Mouse (Mus musculus): ENCODE measurements around the gene Vamp5.

The Vamp5 gene

DNA sequence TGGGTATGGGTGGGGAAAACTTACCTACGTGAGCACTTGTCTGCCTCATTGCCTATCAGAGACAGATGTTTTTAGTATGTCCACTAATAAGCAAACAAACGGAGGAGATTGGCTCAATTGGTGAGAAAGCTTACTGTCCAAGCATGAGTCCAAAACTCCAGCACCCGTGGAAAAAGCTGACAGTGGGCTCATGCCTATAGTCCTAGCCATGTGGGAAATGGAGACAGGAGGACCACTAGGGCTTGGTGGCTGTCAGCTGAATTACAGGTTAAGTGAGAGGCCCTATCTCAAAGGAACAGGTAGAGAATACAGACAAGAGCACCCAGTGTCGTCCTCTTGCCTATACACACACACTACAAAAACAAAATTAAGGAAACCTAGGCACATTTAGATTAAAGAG, 34.0 kb downstream of the Vamp5 start:
- DNase-seq (ENCODE audit: extremely low spot score, low spot score) = no peak

DNA sequence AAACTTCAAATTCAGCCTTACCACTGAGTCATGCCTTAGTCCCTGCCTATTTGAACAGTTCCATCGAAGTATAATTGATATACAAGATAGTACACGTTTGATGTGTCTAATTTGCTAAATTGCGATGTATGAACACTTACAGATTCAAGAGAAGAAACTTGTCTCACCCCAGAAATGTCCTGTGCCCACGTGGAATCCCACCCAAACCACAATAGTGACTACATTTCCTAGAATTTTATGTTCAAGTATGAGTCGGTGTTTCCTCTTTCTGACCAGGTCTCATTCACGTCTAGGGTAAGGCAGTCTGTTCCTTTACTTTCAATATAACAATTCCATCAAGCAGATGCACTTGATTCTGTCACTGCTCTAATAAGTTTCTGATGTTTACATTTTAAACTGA, 34.6 kb downstream of the Vamp5 start:
- no peak for DNase-seq (ENCODE audit: extremely low spot score, low spot score)

DNA sequence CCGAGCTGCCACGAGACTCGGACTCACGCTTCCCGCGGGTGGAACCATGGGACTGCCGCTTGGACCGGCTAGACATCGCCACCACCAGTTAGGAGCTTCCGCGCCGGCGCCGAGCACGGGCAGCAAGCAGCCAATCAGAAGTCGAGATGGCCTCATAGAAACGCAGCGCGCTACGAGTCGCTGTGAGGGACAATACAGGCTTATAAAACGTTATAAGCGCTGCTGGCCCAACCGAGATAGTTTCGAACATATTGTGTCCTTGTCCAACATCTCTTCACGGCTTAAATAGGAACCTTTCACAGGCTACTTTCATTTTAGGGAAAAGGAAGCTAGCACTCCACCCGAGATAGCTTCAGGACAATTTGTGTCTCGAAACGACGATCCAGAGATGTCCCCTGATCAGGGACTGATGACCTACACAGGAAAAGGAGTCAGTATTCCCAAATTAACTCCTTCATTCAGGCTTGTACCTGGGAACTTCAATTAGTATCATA, 35.1 kb downstream of the Vamp5 start, which contains the start of gene Usp39:
Gene Usp39, minus strand, starts transcription at position 111 of the 494 bp plus-strand sequence.
- peak; percentile 91 for DNase-seq (ENCODE audit: extremely low spot score, low spot score)

DNA sequence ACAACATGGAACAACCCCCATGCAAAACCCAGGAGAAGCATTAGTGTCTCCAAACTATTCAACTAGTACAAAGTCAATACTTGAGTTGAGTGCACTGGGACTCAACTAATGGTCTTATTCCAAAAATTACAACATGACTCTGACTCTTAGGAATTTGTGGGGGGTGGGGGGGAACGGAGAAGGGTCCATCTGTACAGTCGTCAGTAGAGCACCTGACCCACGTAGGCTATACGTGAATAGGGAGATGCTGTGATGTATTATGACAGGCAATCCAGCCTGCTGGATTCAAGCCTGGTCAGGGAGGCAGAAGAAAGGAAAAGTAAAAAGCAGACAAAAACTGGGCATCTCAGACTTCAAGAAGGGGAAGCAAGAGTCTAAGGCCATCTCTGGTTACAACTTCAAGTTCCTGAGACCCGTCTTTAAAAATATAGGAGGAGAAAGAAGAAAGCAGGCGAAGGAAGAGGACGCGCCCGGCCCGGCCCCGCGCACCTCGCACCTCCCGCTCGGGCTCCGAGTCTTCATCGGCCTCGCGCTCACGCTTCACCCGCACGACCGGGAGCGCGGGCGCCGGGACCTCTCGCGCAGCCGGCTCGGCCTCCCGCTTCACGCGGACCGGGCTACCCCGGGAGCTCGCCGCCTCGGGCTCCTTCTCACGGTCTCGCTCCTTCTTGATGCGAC, 35.7 kb downstream of the Vamp5 start:
- no peak for DNase-seq (ENCODE audit: extremely low spot score, low spot score)

DNA sequence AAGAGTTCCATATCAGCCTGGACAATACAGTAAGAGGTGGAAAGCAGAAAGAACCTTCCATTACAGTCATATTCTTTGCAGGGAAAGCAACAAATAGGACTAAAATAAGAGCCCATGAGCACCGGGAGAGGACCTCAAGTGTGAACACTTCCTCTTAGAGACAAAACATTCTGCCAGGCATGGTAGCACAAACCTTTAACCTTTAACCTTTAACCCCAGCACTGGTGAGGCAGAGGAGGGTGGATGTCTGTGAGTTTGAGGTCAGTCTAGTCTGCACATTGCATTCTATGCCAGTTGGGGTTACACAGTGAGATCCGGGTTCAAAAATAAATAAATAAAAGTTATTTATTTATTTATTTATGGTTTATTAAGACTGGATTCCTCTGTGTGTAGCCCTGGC, 39.8 kb downstream of the Vamp5 start:
- DNase-seq (ENCODE audit: extremely low spot score, low spot score) = no peak

DNA sequence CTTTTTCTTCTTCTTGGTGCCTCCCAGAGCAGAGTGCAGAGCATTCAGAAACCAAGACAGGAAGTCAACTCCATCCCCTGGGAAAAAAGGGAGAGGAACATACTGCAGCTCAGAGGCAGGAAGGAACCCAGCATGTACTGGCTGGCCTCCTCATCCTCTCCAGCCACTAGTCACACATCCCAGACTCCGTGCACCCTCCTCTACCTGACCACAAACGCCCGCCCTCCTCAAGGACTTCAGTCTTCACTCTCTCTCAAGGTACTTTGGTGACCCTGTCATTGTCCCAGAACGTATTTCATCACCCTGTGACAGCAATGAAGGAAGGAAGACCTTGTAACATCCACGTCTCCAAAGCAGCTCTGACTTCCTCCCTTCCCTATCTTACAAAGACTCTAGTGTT, 47.2 kb downstream of the Vamp5 start:
- DNase-seq (ENCODE audit: extremely low spot score, low spot score) = no peak

DNA sequence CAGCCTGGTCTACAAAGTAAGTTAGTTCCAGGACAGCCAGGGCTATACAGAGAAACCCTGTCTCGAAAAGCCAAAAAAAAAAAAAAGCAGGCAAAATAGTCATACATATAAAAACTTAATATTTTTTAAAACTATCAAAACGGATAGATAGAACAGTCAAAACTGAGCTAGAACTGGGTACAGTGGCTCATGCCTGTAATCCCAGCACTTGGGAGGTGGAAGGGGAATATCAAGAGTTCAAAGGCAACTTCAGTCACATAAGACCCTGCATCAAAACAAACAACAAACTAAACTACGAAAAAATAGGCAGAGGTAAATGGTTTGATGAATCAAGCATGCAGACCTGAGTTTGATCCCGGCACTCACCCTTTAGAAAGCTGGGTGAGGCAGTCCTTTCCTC, 50.1 kb downstream of the Vamp5 start:
- DNase-seq (ENCODE audit: extremely low spot score, low spot score) = no peak

DNA sequence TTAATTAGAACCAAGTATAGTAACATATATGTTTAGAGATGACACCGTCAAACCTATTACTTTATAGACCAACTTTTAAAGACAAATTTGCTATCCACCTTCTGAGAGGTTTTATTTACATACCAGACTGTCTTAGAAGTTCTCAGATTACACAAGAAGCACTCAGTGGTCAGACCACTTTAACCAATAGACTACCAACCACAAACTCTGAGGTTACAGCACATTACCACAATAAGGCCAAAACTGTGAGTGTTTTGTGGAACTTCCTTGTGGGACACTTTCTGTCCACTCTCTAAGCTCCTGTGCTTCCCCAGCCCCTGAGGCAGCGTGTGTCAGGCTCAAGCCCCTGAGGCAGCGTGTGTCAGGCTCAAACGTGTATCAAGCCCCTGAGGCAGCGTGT, 51.2 kb downstream of the Vamp5 start:
- DNase-seq (ENCODE audit: extremely low spot score, low spot score) = no peak

DNA sequence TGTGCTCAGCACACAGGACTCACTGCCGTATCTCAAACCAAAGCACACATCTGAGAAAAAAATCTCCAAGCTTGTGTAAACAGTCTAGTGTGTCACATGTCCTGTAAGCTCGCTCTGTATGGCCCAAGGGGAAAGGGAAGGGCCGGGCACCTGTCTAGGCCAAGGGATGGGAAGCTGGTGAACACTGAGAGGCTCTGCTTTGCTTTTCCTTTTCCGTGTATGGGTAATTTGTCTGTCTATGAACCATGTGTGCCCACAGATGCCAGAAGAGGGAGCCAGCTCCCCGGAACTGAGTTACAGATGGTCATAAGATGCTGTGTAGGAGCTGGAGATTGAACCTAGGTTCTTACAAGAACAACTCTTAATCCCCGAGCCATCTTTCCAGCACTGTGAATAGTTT, 54.0 kb downstream of the Vamp5 start:
- DNase-seq (ENCODE audit: extremely low spot score, low spot score) = no peak

DNA sequence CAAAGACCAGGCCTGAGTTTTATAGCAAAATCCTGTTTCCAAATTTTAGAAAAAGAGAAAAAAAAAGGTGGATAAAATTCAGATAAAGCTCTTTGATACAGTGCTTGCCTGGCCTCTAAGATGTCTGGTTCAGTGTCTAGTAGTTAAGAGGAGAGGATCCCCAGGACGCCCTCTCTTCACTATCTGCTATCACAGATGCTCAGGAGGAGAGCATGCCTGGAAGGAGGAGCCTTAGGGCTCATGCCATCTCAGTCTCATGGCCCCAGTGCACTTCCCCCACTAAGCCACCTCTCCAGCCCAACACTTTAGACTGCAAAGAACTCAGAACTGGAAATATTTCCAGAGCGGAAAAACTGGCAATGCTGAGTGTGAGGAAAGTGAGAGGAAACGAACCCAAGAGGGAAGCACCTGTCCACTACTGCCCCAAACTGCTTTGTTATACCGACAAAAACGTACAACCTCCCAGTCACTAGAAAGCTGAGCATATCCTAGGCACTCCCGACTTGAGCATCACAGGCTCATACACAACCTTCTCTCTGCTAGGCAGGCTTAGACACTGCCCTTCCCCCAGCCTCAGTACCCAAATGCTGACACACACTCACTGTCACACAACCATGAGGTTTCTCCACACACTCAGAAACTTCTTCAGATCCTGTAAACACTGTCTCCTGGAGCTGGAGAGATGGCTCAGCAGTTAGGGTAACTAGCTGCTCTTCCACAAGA, 56.3 kb downstream of the Vamp5 start:
- DNase-seq (ENCODE audit: extremely low spot score, low spot score) = no peak

DNA sequence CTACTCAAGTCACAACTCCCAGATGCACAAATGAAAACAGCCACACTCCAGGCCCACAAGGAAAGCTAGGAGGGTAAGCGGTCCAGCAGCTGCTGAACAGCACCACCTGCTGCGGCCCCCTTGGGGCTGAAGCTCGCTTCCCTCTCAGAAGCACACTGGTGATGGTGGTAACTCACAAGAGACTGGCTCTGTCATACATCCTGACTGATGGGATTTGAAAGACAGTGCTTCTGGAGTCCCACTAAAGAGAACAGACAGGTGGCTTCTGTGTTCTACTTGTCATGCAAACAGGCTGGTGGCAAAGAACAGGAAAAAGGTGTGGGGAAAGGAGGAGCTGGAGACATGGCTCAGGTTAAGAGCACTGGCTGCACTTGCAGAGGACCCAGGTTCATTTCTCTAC, 57.3 kb downstream of the Vamp5 start:
- DNase-seq (ENCODE audit: extremely low spot score, low spot score) = no peak

DNA sequence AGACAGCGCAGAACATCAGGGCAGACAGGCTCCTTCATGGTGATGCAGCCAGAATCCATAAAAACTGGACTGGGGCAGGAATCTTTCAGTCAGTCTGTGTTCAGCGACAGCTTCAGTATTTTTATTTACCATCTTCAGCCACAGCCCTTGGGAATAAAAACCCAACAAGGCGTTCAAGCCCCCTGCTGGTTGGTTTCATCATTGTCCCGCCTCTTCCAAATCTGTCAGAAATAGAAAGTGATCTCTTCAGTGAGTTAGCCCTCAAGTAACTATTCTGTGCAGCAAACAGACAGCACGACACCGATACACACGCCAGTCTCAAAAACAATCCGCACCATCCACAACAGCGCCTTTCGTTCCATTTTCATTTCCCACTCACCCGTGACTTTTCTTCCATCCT, 61.2 kb downstream of the Vamp5 start:
- DNase-seq (ENCODE audit: extremely low spot score, low spot score) = peak; percentile 27

All from neural tube, embryonic 10.5 days (tissue).